Mouse (Mus musculus) MEL (cell line): ENCODE measurements at regions not wholly inside any gene's neighbourhood (a gene's known extent, or its start where the extent isn't known, plus 50 kb on each side); places are given as distances from the start of the nearest gene placed in this dataset.

Source experiments
- DNase-seq: peaks from one replicate; pipeline ENCODE4 v3.0.0; 2011; ENCODE audit warnings: low read depth, low spot score
- H3K27ac ChIP-seq: 2 replicates; pipeline ENCODE4 v1.5.1; 2012; ENCODE audit warnings: low read depth, mild to moderate bottlenecking, control low read depth, low read length, moderate library complexity; ENCODE audit not compliant: control insufficient read depth
- H3K27me3 ChIP-seq, 2 experiments: fragments of 150-350 bp in 1 of 2; sonication (generic) in 1 of 2; 2 replicates each; pipeline ENCODE4 v1.6.1; 2012; ENCODE audit warnings: low read length in 2 of 2, mild to moderate bottlenecking in 2 of 2, improper control_type of control experiment in 1 of 2, moderate library complexity in 1 of 2; ENCODE audit not compliant: insufficient read depth in 2 of 2, control insufficient read depth in 1 of 2
- H3K36me3 ChIP-seq, 2 experiments: 2 replicates each; pipeline ENCODE4 v1.6.1; 2012 to 2014; ENCODE audit warnings: low read length in 2 of 2, improper control_type of control experiment in 1 of 2, inconsistent platforms in 1 of 2, mild to moderate bottlenecking in 1 of 2; ENCODE audit not compliant: insufficient read depth in 2 of 2, control insufficient read depth in 1 of 2
- H3K4me1 ChIP-seq, 2 experiments: fragments of 150-350 bp in 1 of 2; sonication (generic) in 1 of 2; 2 replicates each; pipeline ENCODE4 v1.6.1; 2012; ENCODE audit warnings: low read length in 2 of 2, improper control_type of control experiment in 1 of 2, mild to moderate bottlenecking in 1 of 2; ENCODE audit not compliant: insufficient read depth in 2 of 2, control insufficient read depth in 1 of 2
- H3K4me3 ChIP-seq, 2 experiments: fragments of 150-350 bp in 1 of 2; sonication (generic) in 1 of 2; 2 replicates each; pipeline ENCODE4 v1.5.1; 2012; ENCODE audit warnings: low read depth in 2 of 2, low read length in 2 of 2, mild to moderate bottlenecking in 2 of 2, moderate library complexity in 2 of 2, control low read depth in 1 of 2, improper control_type of control experiment in 1 of 2; ENCODE audit not compliant: control insufficient read depth in 1 of 2, insufficient read depth in 1 of 2
- H3K79me2 ChIP-seq: 2 replicates; pipeline ENCODE4 v1.6.1; 2012; ENCODE audit warnings: mild to moderate bottlenecking, low read length, moderate library complexity; ENCODE audit not compliant: control insufficient read depth, poor library complexity, insufficient read depth
- H3K9ac ChIP-seq: 2 replicates; pipeline ENCODE4 v1.6.1; 2012; ENCODE audit warnings: low read depth, mild to moderate bottlenecking, control low read depth, low read length, moderate library complexity; ENCODE audit not compliant: control insufficient read depth, poor library complexity, severe bottlenecking
- H3K9me3 ChIP-seq: fragments of 150-350 bp; sonication (generic); replicated peaks from 2 replicates; pipeline ENCODE4 v1.6.1; 2012; ENCODE audit warnings: mild to moderate bottlenecking, low read length, improper control_type of control experiment, moderate library complexity; ENCODE audit not compliant: insufficient read depth
- CTCF ChIP-seq, 3 experiments: IDR thresholded peaks in 2 of 3; conservative IDR thresholded peaks in 1 of 3; 2 replicates each; pipeline ENCODE4 v1.5.1; 2011 to 2012; ENCODE audit warnings: low read length in 3 of 3, low read depth in 2 of 3, mild to moderate bottlenecking in 2 of 3, improper control_type of control experiment in 1 of 3, inconsistent platforms in 1 of 3, mixed read lengths in 1 of 3, moderate library complexity in 1 of 3; ENCODE audit not compliant: control insufficient read depth in 1 of 3, insufficient read depth in 1 of 3, poor library complexity in 1 of 3, severe bottlenecking in 1 of 3
- ELF1 ChIP-seq: IDR thresholded peaks from 2 replicates; pipeline ENCODE4 v1.6.1; 2014; ENCODE audit warnings: low read depth, mild to moderate bottlenecking, inconsistent platforms, low read length, improper control_type of control experiment, moderate library complexity
- EP300 ChIP-seq, 2 experiments: IDR thresholded peaks; 2 replicates each; pipeline ENCODE4 v1.6.1; 2011; ENCODE audit warnings: improper control_type of control experiment in 2 of 2, low read length in 2 of 2, low read depth in 1 of 2, mild to moderate bottlenecking in 1 of 2
- ETS1 ChIP-seq: IDR thresholded peaks from 2 replicates; pipeline ENCODE4 v1.6.1; 2012; ENCODE audit warnings: low read depth, mild to moderate bottlenecking, inconsistent platforms, low read length, improper control_type of control experiment, moderate library complexity
- GABPA ChIP-seq: IDR thresholded peaks from 2 replicates; pipeline ENCODE4 v1.6.1; 2012; ENCODE audit warnings: low read depth, mild to moderate bottlenecking, inconsistent platforms, low read length, improper control_type of control experiment, moderate library complexity
- GATA1 ChIP-seq: IDR thresholded peaks from 2 replicates; pipeline ENCODE4 v1.6.1; 2011; ENCODE audit warnings: low read depth, low read length, improper control_type of control experiment
- HCFC1 ChIP-seq: IDR thresholded peaks from 2 replicates; pipeline ENCODE4 v1.6.1; 2012; ENCODE audit warnings: low read depth, mild to moderate bottlenecking, inconsistent platforms, low read length, improper control_type of control experiment, moderate library complexity
- MAX ChIP-seq: IDR thresholded peaks from 2 replicates; pipeline ENCODE4 v1.6.1; 2011; ENCODE audit warnings: low read length, improper control_type of control experiment
- MAZ ChIP-seq: IDR thresholded peaks from 2 replicates; pipeline ENCODE4 v1.6.1; 2012; ENCODE audit warnings: low read depth, mild to moderate bottlenecking, inconsistent platforms, low read length, improper control_type of control experiment
- MEF2A ChIP-seq: IDR thresholded peaks from 2 replicates; pipeline ENCODE4 v1.6.1; 2014; ENCODE audit warnings: low read depth, mild to moderate bottlenecking, inconsistent platforms, low read length, improper control_type of control experiment; ENCODE audit not compliant: poor library complexity, insufficient replicate concordance, severe bottlenecking; ENCODE audit errors: extremely low read depth
- MYC ChIP-seq: IDR thresholded peaks from 2 replicates; pipeline ENCODE4 v1.6.1; 2011; ENCODE audit warnings: low read depth, mild to moderate bottlenecking, low read length, improper control_type of control experiment, moderate library complexity
- POLR2AphosphoS5 ChIP-seq: IDR thresholded peaks from 2 replicates; pipeline ENCODE4 v1.6.1; 2012; ENCODE audit warnings: low read depth, borderline replicate concordance, mild to moderate bottlenecking, inconsistent platforms, low read length, moderate library complexity, mixed read lengths
- RAD21 ChIP-seq: IDR thresholded peaks from 2 replicates; pipeline ENCODE4 v1.6.1; 2011; ENCODE audit warnings: mild to moderate bottlenecking, low read depth, low read length, improper control_type of control experiment
- RCOR1 ChIP-seq: IDR thresholded peaks from 2 replicates; pipeline ENCODE4 v1.6.1; 2012; ENCODE audit warnings: low read depth, mild to moderate bottlenecking, inconsistent platforms, low read length, improper control_type of control experiment
- SMC3 ChIP-seq: IDR thresholded peaks from 2 replicates; pipeline ENCODE4 v1.6.1; 2011; ENCODE audit warnings: low read depth, low read length, improper control_type of control experiment
- TBP ChIP-seq: IDR thresholded peaks from 2 replicates; pipeline ENCODE4 v1.8.0; 2011; ENCODE audit warnings: low read depth, low read length, improper control_type of control experiment
- UBTF ChIP-seq: IDR thresholded peaks from 2 replicates; pipeline ENCODE4 v1.6.1; 2012; ENCODE audit warnings: low read depth, mild to moderate bottlenecking, inconsistent platforms, low read length, improper control_type of control experiment, moderate library complexity, borderline replicate concordance; ENCODE audit not compliant: insufficient read depth
- ZKSCAN1 ChIP-seq: IDR thresholded peaks from 2 replicates; pipeline ENCODE4 v1.6.1; 2012; ENCODE audit warnings: low read depth, mild to moderate bottlenecking, inconsistent platforms, low read length, improper control_type of control experiment, moderate library complexity
- ZMIZ1 ChIP-seq: IDR thresholded peaks from 2 replicates; pipeline ENCODE4 v1.6.1; 2012; ENCODE audit warnings: low read depth, mild to moderate bottlenecking, inconsistent platforms, low read length, improper control_type of control experiment, moderate library complexity
- ZNF384 ChIP-seq: IDR thresholded peaks from 2 replicates; pipeline ENCODE4 v1.6.1; 2012; ENCODE audit warnings: low read depth, mild to moderate bottlenecking, inconsistent platforms, low read length, improper control_type of control experiment

DNA sequence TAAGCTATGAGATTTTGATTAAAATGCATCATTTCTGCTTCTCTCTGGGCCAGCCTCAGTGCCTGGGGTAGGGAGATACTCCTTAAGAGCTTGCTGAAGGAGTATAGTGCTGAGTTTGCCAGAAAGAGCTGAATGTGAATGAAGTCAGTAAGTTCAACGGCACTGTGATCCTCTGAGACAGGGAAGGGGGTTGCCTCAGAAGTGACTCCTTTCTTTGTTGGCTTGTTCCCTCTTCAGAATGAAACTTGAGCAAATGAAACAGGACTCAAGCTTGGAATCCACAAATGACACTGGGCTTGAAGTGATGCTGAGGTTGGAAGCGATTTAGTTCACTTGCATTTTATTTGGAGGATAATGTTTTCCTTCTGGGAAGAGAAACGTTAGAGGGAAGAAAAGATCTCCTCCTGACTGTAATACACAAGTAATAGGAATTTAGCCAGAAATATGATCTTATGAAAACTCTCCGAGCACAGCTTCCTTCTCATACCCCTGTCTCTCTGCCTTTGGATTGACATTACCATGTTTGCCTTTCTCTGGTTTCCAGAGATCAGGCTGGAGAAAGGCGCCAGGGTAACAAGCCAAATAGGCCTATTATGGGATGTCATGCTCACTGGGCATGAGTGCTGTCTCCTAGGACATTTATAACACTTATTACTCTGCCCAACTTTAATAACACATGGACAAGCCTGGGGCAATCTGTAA, 77.0 kb upstream of the Ubash3b start:
- H3K9me3 ChIP-seq = no peaks in the 10 kb centered on the region
- no peak for TF ChIP-seq CTCF (IDR thresholded peaks at IDR 0.05 in 2 of 3, conservative IDR thresholded peaks at IDR 0.05 in 1 of 3; ENCODE audit: control insufficient read depth in 1 of 3, insufficient read depth in 1 of 3, low read depth in 2 of 3, low read length in 3 of 3, poor library complexity in 1 of 3, severe bottlenecking in 1 of 3)
- no peak for TF ChIP-seq MAZ
- no peak for TF ChIP-seq ETS1
- no peak for TF ChIP-seq GATA1
- TF ChIP-seq GABPA = no peak
- no peak for TF ChIP-seq ZNF384
- no peak for TF ChIP-seq TBP
- TF ChIP-seq HCFC1 = no peak
- TF ChIP-seq ZKSCAN1 = no peak
- no peak for TF ChIP-seq SMC3
- no peak for TF ChIP-seq POLR2AphosphoS5
- no peak for TF ChIP-seq MEF2A
- no peak for TF ChIP-seq EP300 (IDR thresholded peaks at IDR 0.05; ENCODE audit: low read depth in 1 of 2, low read length in 2 of 2)
- no peak for TF ChIP-seq UBTF
- no peak for TF ChIP-seq MYC
- no peak for TF ChIP-seq RAD21
- no peak for TF ChIP-seq RCOR1
- TF ChIP-seq MAX = no peak
- no peak for TF ChIP-seq ZMIZ1
- H3K9ac ChIP-seq = no peak overlapping the region
- no peak for DNase-seq
- H3K4me1 ChIP-seq = no peaks in the 10 kb centered on the region
- H3K27ac ChIP-seq = no peak overlapping the region
- H3K36me3 ChIP-seq = no peaks in the 10 kb centered on the region
- H3K79me2 ChIP-seq = no peaks in the 10 kb centered on the region
- peaks cover 1 to 4% of the 10 kb centered on the region in 2 experiments; a peak in 2 of 4 replicates for H3K27me3 ChIP-seq
- H3K4me3 ChIP-seq = no peak overlapping the region

DNA sequence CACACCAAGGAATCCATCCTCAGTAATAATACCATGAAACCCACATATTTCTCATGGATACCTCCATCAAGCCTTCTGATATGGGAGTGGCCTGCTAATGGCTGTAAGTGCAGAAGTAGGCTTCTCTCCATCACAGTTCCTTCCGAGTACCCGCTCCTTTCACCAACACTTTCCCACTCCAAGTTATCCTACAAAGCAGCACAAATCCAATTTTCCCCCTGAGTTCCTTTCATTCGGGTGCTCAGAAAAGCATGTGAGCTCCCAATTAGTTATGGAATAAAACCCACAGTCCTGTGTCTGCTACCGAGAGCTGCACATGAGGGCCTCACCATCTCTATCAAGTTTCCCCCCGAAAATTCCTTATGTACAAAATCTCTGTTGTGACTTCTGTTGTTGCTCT, 75.8 kb upstream of the Ubash3b start:
- no peak for TF ChIP-seq MAZ
- TF ChIP-seq MYC = no peak
- no peak for TF ChIP-seq ELF1
- TF ChIP-seq SMC3 = no peak
- TF ChIP-seq ZNF384 = no peak

More for the DNA sequence above, 75.8 kb upstream of the Ubash3b start:
- H3K36me3 ChIP-seq = no peaks in the 10 kb centered on the region
- no peak for DNase-seq
- H3K9me3 ChIP-seq = no peaks in the 10 kb centered on the region
- H3K4me1 ChIP-seq = no peaks in the 10 kb centered on the region
- H3K79me2 ChIP-seq = no peaks in the 10 kb centered on the region
- no peak overlapping the region for H3K4me3 ChIP-seq
- H3K27ac ChIP-seq = no peak overlapping the region
- peaks cover 1 to 4% of the 10 kb centered on the region in 2 experiments; a peak in 3 of 4 replicates for H3K27me3 ChIP-seq
- no peak overlapping the region for H3K9ac ChIP-seq
